Mouse (Mus musculus) cerebellum, adult 18-20 months (tissue): ENCODE results near the gene Ostc.

ENCODE experiments used
- DNase-seq, 2 experiments: peaks; one replicate each; pipeline ENCODE4 v3.0.0; 2021

The Ostc gene

DNA sequence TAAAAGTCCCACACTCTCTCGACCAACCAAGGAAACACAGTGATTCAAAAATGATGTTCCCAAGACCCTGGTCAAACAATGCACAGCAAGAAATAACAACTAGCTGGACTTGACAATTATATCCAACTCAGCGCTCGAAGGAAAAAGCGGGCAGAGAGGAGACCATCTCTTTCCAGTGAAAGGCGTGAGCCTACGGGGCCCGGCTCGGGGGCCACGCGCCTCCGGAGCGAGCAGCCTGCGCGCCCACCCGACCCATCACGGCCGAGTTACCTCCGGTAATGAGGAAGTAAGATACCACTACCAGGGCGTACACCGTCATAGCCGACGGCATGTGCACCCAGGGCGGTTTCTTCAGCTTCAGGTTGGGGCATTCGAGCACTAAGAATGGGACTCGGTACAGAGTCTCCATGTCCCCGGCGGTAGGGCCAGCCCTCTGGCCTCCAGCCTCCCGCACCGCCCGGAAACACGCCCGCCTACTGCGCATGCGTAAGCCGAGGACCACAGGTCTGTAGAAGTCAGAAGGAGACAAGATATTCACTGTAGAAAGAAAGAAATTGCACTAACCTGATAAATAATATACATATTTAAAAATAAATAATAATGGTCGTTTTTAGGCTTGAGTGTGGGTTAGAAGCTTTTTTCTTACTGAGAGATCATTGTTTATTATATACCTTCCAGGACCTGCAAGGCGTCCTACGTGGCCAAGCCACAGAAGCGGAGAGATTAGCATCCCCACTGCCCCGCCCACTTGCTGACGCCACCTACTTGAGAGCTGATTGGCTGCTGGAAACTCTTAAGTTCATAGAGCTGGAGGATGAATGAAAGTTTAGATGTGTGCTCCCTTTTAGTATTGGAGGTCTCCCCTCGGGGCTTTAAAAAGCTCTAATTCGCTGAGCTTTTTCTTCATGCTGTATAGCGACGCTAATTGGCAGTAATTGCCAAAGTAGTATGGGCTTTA lies at the start of gene Ostc:
Ostc (minus strand) TSS at position 478 of the 958 bp plus-strand sequence.
- peak; percentile 95 to 98 for DNase-seq

DNA sequence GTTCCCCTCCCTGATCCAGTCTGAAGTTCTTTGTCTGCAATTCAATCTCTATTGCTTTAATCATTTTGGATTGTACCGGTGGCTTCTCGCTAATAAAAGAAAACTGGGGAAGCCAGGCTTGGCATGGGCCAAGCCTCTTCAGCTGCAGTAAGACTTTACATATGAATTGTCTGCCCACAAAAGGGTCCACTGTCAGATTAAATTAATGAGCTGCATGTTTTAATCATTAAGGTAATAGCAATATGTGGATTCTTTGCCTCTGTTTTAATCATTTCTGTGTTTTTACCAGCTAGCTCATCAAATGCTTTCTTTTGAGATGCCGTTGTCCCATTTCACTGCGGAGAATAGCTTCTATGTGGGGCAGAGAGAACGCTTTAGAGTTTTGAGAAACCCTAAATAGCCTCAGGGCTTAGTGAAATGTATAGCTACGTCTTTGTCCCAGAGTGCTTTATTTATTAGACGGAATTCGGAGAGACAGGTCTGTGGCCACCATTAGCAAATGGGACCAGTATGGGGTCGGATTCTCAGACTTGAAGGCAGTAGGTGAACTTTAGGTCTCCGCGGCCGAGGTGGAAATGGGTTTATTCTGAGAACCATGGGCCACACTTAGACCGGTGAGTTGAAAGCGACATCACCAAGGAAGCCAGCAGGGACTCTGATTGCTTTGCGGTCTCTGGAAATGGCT lies 49.1 kb upstream of the Ostc start:
- DNase-seq: no peak

DNA sequence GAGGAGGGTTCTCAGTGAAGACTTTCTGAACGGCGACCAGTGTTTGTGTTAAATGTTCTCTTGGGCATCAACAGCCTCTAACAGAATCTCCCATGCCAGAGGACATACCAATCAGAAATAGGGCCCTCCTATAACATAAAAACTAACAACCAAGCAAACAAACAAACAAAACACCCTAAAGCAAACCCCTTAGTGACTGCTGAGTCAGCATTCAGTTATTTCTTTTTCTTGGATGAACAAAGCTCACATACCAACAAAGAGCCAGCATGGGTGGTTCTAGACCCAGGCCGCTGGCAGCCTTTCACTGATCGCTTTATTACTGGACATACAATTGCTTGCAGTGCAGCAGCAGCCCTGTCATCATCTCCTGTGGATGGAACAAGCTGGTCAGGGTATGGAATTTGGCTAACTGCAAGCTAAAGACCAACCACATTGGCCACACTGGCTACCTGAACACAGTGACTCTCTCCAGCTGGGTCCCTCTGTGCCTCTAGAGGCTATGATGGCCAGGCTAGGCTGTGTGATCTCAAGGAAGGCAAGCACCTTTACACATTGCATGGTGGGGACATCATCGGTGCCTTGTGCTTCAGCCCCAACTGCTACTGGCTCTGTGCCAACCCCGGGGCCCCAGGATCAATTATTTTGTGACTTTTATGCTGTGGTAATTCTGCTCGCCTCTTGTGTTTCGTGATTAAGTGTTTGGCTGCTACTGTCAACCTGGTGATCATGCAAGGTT lies 48.0 kb upstream of the Ostc start:
- DNase-seq: no peak

DNA sequence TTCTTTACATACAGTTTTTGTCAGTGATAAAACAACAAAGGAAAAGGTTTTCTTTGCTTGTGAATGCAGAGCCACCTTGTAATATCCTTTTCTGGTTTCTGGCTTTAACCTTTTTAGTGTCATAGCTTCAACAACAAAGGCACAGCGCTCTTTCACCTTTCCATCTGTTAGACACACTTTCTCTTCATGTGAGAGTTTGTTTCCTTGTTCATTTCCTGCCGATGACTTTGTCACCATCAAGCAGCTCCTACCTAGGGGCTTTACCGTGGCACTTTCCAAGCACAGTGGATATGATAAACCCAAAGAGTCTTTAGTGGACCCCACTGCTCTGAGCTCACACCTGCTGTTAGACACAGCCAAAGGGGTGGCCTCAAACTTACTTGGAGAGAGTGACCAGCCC lies 40.0 kb upstream of the Ostc start:
- no peak for DNase-seq

DNA sequence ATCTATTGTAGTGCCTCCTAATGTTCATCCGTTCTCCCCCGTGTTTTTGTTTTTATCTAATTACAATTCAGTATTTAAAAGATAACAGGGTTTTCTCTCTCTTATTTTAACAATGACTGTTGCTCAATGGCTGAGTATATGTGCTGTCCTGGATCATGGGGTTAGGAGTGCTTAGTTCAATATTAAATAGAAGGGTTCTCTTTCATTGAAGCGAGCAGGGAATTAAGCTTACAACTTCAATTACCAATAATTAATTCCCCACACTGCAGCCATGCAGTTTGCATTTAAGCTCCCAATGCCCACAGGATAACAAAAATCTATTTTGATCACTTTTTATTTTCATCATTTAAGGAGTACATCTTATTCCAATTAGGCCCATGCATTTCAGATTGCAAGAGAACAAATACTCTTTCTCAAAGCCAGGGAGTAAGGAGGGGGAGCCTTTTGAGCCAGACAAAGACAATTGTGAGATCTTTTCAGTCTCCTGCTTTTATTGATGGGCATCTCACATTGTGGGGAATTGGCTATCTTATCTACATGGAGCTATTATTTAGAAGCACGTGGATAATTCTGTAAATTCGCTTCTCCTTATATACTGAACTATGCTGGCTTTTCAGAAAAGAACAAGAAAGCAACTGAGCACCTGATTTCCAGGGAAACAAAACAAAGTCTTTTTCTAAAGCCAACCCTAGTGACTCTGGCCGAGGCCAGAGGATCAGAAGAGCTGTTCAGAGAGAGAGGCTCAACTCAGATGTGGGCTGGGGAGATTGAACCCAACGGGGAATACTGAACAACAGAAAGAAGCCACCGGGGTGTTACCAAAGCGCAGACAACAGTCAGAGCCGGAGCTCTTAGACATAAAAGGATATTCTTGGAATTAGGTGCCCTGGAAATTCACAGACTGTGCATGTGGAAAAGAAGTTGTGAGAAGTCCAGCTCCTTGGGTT lies 37.7 kb upstream of the Ostc start:
- DNase-seq: no peak

DNA sequence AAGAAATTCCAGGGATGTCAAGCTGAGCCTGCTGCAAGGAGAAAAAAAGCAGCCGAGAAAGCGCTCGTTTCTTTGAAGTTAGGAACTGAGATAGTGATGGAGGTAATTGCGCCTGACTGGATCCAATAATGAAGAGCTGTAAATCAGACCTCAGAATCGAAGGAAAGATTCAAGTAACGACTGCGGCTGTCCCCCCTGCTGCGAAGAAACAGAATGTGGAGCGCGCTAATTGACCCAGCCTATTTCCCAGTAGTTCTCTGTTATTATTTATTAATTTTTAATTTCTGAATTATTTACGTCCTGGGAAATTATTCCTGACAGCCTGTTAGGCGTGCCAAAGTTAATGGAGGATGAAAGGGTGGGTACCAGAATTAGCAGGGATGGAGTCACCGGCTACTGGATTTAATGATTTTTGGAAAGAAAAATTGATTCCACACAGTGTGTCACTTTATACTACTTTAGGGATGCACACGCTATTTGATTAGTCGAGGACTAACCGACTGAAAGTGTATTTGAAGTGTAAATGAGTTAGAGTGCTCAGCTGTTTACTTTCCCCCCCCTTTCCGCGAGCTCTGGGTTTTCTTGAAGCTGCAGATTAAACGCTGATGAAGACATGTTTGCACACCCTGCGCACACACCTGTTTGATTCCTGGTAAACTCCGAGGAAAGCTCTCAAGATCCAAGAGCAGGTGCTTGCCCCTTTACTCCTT lies 28.6 kb upstream of the Ostc start:
- DNase-seq: no peak

DNA sequence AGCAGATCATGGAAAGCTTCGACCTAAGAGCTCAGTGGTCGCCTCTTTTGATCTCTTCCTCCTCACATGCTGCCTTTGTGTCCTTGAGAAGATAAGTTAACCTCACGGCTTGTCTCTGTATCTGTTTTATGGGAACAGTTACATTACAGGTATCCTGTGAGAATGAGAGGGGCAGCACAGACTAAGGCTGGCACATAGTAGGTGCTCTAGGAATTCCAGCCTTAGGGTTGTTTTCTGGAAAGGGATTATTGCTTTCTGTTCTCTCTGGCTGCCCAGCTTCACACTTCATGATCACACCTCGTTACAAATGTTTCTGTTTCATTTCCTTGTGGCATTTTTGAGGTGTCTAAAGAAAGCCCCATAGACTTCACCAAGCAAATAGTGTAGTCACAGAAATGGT lies 27.5 kb upstream of the Ostc start:
- no peak for DNase-seq

DNA sequence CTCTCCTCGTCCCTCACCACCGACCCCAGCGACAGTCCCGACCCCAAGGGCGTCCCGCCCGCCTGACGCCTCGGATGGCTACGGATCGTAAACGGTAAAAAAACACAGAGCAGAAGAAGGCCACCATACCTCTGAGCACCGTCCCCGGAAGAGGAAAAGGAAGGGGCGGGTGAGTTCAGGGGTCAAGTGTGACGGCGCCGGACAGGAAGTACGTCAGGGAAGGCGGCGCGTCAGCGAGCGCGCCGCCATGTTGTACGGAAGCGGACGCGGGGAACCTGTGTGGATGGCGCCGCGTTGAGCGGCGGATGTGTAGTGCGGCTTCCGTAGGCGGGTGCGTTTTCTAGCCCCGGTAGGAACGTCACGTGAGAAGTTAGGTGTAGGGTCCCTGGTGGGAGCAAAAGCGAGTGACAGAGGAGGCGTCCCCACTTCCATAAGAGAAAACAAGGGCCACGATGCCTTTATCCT lies 21.0 kb upstream of the Ostc start, which contains the start of gene Rpl34:
Rpl34 (minus strand) TSS at position 210 of the 465 bp plus-strand sequence.
- DNase-seq: peak; percentile 93 to 94

DNA sequence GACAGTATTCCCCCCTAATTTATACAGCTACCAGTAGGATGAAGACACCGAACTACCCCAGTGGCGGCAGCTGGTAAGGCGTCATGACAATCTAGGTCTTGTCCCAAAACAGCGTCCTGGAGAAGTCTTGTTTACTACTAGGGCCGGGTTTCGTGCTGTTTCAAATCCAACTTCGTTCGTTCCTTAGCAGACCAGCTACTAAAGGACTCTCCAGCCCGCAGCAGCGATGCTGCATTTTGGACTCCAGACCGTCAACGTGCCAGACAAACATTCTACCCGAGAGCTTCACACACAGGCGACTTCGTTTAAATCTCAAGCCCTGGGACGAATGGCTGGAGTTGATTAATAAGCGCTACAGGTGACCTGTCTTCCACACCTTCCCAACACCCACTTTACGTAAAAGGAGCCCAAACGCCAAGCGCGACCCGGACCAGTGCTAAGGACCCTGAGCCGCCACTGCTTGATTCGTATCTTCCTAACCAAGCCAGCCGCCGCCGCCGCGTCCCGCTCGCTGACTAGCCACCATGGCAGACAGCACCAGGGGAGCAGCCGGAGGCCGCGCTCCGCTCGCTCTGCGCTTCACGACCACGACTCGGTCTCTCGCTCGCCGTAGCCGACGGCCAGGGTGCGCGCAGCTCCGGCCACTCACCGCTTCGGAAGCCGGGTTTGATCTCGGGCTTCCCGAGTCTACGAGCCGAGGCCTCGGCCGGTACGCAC lies 20.4 kb upstream of the Ostc start:
- no peak for DNase-seq

DNA sequence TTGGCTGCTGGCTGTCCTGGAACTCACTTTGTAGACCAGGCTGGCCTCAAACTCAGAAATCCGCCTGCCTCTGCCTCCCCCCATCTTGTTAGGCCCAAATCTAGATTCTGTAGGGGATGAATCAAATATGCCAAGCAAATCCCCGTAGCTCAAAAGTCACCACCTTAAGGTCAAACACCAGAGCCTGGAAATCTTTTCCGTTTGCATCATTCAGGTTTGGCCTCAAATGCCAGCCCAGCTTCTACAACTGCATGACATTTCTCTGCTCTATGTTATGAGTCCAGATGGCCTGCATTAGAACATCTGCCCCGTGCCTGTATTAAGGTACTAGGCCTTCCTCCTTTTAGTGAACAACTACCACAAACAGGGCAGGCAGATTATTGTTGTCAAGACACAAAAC lies 18.4 kb upstream of the Ostc start:
- DNase-seq: no peak

DNA sequence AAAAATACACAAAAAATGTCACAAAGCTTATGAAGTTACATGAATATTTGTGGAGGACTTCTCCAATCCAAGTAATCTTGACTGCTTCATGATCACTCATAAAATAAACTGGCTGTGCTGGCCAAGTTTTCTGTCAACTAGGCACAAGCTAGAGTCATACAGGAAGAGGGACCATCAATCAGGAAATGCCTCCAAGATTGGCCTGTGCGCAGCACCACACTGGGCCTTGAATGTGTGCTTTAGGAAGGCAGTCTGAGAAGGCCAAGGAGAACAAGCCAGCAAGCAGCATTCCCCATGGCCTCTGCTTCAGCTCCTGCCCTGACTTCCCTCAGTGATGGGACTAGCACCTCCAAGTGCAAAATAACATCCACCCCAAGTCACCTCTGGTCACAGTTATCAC lies 17.8 kb upstream of the Ostc start:
- DNase-seq: no peak

DNA sequence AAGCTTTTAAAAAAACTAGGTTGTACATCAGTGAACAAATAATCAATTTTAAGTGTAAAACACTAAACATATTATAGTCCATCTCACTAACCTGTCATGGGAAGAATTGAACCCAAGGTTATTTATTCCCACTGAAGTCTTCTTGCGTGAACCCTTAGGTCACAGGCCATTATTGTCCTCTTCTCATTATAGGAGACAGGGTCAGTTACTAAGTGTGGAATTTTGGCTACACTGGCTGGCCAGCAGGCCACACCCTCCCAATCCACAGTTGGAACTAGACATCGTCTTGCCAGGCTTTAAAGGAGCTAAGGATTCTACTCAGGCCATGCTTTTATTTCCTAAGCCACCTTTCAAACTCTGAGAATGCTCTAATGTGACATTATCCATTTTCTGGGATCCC lies 16.5 kb upstream of the Ostc start:
- DNase-seq: no peak

DNA sequence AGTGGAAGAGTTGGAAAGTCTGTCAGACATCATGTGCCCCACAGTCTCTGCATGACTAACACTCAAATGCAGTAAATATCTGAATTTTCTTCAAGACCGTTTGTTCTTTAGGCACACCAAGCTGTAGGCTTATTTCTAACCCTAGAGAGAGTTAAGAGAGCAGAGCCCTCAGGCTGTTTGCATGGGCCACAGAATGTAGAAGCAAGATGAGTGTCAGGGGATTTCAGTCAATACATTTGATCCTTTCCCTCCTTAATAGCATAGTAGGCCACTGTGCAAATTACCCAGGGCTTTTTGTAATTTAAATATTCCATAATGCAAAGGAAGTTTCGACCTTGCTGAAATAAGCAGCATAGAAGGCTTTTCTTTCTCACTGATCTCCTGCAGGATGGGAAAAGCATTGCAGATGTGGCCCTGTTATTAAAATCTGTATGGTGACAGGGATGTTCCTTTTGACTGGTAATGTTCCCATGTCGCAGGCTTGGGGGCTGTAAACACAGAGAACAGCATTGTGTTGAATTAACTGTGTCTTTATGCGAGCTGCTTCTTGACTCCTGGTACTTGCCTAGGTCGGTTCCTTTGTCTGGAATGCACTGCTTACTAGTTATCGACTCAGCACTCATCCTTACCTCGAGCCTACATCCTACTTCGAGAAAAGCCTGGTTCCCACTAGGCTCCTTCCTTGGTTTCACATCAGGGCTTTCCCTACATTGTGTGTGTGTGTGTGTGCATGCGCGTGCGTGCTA lies 13.7 kb upstream of the Ostc start:
- no peak for DNase-seq

DNA sequence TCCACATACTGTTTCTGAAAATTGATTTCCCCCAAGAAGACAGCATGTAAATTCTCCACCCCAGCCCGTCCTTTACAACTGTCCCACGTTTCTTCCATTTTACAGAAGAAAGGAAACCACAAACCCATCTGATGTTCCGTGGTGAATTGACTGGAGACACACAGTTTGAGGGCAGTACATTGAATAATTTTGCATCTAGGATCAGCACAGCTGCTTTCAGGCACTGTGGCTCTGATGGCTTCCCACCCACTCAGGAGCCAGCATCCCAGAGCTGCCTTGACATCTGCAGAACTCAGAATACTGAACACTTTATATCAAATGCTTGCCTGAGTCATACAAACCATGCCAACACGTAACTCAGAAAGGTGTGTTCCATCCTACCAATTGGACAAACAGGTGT lies 11.0 kb upstream of the Ostc start:
- DNase-seq: no peak

DNA sequence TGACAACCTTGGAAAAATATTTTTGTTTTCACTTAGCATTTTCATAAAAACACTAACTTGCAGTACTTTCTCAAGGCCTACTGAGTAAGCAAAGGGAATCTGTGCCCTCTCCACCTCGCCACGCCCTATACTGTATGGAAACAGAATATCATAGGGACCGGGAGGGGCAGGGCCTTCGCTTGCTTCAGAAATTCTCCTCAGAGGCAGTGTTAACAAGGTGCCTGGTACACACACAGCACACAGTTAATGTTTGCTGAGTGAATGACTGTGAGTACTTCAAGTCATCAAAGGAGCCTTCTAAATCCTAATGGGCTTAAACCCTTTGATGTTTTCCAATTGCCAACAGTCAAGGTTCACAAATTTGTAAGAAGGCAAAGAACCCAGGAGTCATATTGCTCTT lies 9.6 kb upstream of the Ostc start:
- no peak for DNase-seq

DNA sequence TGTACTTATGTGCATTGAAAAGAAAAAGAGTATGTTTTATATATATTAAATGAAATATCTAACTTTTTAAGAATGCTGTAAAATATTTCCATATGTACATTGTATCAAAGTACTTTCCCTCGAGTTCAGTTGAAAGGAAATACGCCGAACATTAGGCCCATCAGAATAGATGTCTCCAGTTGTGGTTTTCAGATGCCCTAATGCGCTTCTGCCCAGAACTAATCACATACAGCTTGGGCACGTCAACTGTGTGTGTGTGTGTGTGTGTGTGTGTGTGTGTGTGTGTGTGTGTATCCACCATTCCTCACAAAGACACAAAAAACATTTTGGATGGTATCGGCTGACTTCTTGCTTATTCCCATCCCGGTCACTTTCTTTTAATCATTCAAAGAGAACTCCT lies 7.3 kb upstream of the Ostc start:
- DNase-seq: no peak

DNA sequence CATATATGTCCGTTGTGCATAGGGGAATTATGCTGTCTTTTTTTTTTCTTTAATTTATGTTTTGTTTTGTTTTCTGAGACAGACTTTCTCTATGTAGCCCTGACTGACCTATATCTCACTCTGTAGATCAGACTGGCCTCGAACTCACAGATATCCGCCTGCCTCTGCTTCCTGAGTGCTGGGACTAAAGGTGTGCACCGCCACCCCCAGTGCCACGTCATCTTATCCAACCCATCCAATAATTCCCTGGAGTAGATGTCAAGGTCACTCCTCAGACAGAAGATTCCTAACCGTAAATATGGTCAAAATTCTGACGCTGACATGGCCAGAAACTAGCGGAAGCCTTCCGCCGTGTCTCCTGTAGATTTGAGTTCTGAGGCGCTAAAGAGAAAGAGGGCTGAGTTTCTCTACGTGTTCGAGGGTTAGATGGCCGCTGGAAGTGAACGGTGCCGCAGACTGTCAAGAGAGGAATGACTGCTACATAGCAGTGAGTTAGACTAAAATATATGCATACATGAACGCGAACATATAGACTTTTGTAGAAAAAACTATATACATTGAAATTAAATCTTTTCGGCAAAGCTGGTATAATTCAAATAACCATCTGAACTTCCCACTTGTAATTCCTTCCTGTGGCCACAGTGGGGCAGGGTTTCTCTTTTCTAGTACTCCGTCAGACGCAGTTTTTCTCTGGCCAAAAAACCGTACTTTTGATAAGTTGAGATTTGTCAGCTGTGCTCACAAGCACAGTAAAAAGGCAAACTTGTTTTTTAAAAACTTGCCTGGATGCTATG lies 5.7 kb upstream of the Ostc start:
- DNase-seq: peak; percentile 71 to 77

DNA sequence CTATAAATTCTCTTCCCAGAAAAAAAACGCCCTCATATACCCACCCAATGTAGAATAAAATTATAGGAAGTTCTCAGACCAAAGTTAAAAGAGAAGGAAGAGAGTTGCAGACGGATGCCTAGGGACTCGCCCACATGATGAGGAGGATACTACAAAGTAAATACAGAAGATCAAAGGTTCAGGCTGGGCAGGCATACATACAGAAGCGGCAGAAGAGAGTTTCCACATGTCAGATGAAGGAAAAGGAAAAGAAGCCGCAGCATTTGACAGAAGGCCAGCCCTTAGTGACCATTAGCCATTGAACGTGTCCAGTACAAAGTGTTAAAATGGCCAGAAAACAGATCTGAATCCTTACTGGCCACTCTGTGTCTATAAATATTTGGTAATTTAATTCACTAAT lies 3.6 kb upstream of the Ostc start:
- DNase-seq: no peak

DNA sequence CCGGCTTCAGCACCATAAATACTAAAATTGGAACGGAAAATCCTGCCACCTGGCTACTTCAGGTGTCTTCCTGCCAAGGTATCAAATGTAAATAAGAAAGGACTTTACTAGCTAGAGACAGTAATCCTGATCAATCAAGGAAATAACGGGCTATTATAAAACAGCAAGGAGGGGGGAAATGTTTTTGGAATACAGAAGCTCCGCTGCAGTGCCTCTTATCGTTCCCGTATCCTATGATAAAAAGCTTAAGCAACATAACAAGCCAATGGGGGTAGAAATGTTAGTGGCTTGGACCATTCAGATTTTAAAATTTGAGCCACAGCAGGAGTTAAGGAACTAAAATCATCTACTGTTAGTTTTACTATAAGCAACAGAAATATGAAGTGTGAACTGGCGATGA lies 859 bp upstream of the Ostc start:
- no peak for DNase-seq
